ENCODE assay signal across 28 mouse cellular contexts in the genomic region with DNA sequence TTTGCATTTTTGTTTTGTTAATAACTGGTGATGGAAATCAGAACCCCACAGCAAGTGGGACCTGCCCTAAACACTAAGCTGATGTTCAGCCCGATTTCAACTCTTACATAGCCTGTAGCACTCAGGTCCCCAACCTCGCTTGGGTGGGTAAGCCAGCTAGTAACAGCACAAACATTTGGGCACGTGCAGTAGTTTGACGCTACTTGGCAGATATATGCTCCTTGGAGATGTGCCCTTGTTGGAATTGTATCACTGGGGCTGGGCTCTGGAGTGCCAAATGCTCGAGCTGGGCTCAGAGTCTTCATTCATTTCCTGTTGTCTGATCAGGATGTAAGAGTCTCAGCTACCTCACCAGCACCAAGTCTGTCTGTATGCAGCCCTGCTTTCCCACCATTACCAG. TPM values are rescaled to one million over a fixed set of nuclear protein-coding genes. Genes with fewer than 3 reads are reported as not detected.
"Had no signal": no experiment of that assay in that cellular context is flagged by ENCODE, and none has a peak within 500 bp of the region (broad histone marks: within the 10 kb centered on the region; RNA-seq: fewer than 3 reads in every experiment).

No protein-coding gene starts in this region.

- H3K27ac ChIP-seq: kidney, embryonic 15.5 days; liver, embryonic 14.5 days; lung, embryonic 15.5 days; midbrain, embryonic 13.5 days had no signal

- H3K9me3 ChIP-seq: kidney, embryonic 15.5 days; lung, embryonic 15.5 days; midbrain, embryonic 13.5 days had no signal

- H3K9ac ChIP-seq: kidney, embryonic 15.5 days; liver, embryonic 14.5 days; lung, embryonic 15.5 days; midbrain, embryonic 13.5 days had no signal

- H3K4me2 ChIP-seq: kidney, embryonic 15.5 days; lung, embryonic 15.5 days; midbrain, embryonic 13.5 days had no signal

- ATAC-seq: midbrain, embryonic 13.5 days had no signal

- H3K4me3 ChIP-seq: kidney, embryonic 15.5 days; lung, embryonic 15.5 days; midbrain, embryonic 13.5 days had no signal

- DNase-seq: kidney, adult 8-10 months; kidney, postnatal 10 days; kidney, postnatal 4 days; layer of hippocampus, adult 9-11 months; lung, adult 18-20 months; lung, postnatal 10 days; lung, postnatal 36 days; thymus, adult 18-20 months; thymus, postnatal 36 days had no signal

- H3K27me3 ChIP-seq: lung, embryonic 15.5 days had no signal

- H3K36me3 ChIP-seq: kidney, embryonic 15.5 days; lung, embryonic 15.5 days; midbrain, embryonic 13.5 days had no signal

RNA-seq across cellular contexts. Expression of a gene that starts 16.9 kb away (rescaled TPM):
- total RNA-seq: layer of hippocampus, adult 18-20 months; layer of hippocampus, postnatal 25 days; left cerebral cortex, adult 18-20 months; left cerebral cortex, postnatal 25 days; liver, adult 2 months; midbrain, postnatal 0 days had no signal
- polyA plus RNA-seq: kidney, embryonic 15.5 days; limb, embryonic 11.5 days; limb, embryonic 14.5 days; liver, adult 2 months; liver, embryonic 14.5 days; lung, embryonic 15.5 days; midbrain, embryonic 13.5 days; midbrain, postnatal 0 days; neural tube, embryonic 11.5 days; neural tube, embryonic 14.5 days; small intestine, adult 2 months; spleen, adult 2 months; stomach, embryonic 16.5 days; urinary bladder, adult 2 months had no signal

RNA-seq across cellular contexts. Expression of a gene that starts 33.2 kb away (rescaled TPM):
- total RNA-seq: layer of hippocampus, adult 18-20 months; layer of hippocampus, postnatal 25 days; left cerebral cortex, adult 18-20 months; left cerebral cortex, postnatal 25 days; liver, adult 2 months; midbrain, postnatal 0 days had no signal
- polyA plus RNA-seq: kidney, embryonic 15.5 days; limb, embryonic 11.5 days; limb, embryonic 14.5 days; liver, adult 2 months; liver, embryonic 14.5 days; lung, embryonic 15.5 days; midbrain, embryonic 13.5 days; midbrain, postnatal 0 days; neural tube, embryonic 11.5 days; neural tube, embryonic 14.5 days; small intestine, adult 2 months; spleen, adult 2 months; stomach, embryonic 16.5 days; testis, adult 2 months; urinary bladder, adult 2 months had no signal

RNA-seq across cellular contexts. Expression of a gene that starts 51.3 kb away (rescaled TPM):
- total RNA-seq: layer of hippocampus, adult 18-20 months; layer of hippocampus, postnatal 25 days; left cerebral cortex, adult 18-20 months; left cerebral cortex, postnatal 25 days; liver, adult 2 months; midbrain, postnatal 0 days had no signal
- polyA plus RNA-seq: limb, embryonic 11.5 days; limb, embryonic 14.5 days; liver, adult 2 months; lung, embryonic 15.5 days; neural tube, embryonic 11.5 days; neural tube, embryonic 14.5 days; small intestine, adult 2 months; spleen, adult 2 months; stomach, embryonic 16.5 days; testis, adult 2 months; urinary bladder, adult 2 months had no signal
